Mouse (Mus musculus): ENCODE data around the gene Trafd1. TPM values are rescaled to one million over a fixed set of nuclear protein-coding genes. Genes with fewer than 3 reads are reported as not detected.
A peak's percentile ranks its signal among the peaks of the same experiment; 100 is the strongest.

Trafd1 gene
- polyA plus RNA-seq (2012; rRNA removed) (17.8 and 18.4 TPM in 2 replicates), polyA plus RNA-seq (2014; fragmentation: Nextera tagmentation; extraction: Ambion mirVana) (16.6 and 17.1 TPM in 2 replicates)

DNA sequence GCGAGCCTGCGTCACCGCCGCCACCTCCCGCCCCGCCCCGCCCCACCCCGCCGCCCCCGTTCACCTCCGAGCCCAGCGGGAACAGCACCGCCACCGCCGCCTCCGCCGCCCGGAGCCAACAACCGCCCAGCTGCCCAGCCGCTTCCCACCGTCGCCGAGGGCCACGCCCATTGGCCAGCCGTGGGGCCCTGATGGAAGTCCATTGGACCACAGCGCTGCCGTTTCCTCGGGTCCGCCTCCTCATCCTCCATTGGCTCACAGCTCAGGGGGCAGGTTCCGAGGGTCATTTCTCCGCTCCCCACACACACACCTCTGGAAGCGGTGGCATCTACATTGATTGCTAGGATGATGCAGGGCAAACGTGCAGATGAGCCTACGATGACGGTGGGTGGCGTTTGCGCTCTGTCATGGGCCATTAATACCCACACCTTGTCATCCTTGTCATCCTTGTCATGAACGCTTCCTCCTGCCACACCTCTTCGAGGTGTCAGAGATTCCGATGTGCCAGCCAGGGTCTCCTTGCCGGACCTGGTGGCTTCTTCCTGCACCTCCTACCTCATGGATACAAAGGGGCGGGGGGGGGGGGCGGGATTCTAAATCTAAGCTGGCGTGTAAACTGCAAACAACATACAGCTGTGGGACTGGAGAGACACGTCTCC is at the start of gene Trafd1:
Gene Trafd1 (minus strand): TSS at position 172 of the 659 bp plus-strand sequence.
- WGBS (ENCODE audit: insufficient replicate concordance) = under 1% methylated on average over 43 of the region's 45 CpGs
- H3K9me3 ChIP-seq (ENCODE audit: control insufficient read depth, low read length) = no peaks in the 10 kb centered on the region

DNA sequence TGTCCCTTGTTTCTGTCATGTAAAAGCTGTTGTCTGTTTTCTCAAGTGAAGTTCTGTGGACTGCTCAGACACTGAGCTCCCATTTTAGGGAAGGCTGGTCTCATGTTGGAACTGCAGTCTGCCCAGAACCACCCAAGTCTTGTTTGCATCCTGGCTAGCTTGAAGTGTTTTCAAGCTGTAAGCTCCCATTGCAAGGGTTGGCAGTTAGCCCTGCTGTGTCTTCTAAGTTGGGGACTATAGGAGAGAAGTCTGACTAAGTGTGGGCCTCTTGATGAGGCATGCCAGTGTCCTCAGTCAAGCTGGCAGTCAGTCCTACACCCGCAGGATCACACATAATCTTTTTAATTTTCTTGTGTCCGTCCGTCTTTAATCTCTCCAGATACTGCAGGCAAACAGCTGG is 43.5 kb upstream of the Trafd1 start:
- no peak overlapping the region for H3K9ac ChIP-seq (replicated peaks)
- H3K4me1 ChIP-seq (replicated peaks; ENCODE audit: control insufficient read depth in 2 of 2, insufficient read depth in 2 of 2, low read length in 1 of 2) = no peaks in the 10 kb centered on the region
- DNase-seq (ENCODE audit: low read depth in 3 of 3, low spot score in 3 of 3) (no peak), ATAC-seq (ENCODE audit: insufficient read depth) (no peak)
- no peaks in the 10 kb centered on the region for H3K9me3 ChIP-seq (ENCODE audit: control insufficient read depth, low read length)
- H3K27ac ChIP-seq = no peak overlapping the region
- H3K36me3 ChIP-seq (replicated peaks; ENCODE audit: control insufficient read depth, insufficient read depth, low read depth) = peaks cover 85% of the 10 kb centered on the region
- TF ChIP-seq EP300 (IDR thresholded peaks at IDR 0.05; ENCODE audit: low read depth) (no peak), CTCF (IDR thresholded peaks at IDR 0.05; ENCODE audit: low read depth) (no peak)
- H3K27me3 ChIP-seq (ENCODE audit: control insufficient read depth, insufficient read depth, low read length) = no peaks in the 10 kb centered on the region
- 78% methylated on average over 3 of the region's 3 CpGs for WGBS (ENCODE audit: insufficient replicate concordance)
- H3K4me2 ChIP-seq (ENCODE audit: low read depth) = no peak overlapping the region
- no peak overlapping the region for H3K4me3 ChIP-seq (ENCODE audit: insufficient read depth in 1 of 2, low read depth in 2 of 2, low read length in 2 of 2)

More for the DNA sequence above, at the start of gene Trafd1:
- Histone ChIP-seq H3K27ac (peak within 1 kb of the TSS; percentile 86), H3K4me3 (ENCODE audit: insufficient read depth in 1 of 2, low read depth in 2 of 2, low read length in 2 of 2) (peak within 1 kb of the TSS; percentile 74 to 88), H3K4me1 (replicated peaks; ENCODE audit: control insufficient read depth in 2 of 2, insufficient read depth in 2 of 2, low read length in 1 of 2) (peaks cover 8 to 9% of the 10 kb centered on the region in 2 experiments), H3K9ac (replicated peaks) (peak within 1 kb of the TSS; percentile 77), H3K27me3 (ENCODE audit: control insufficient read depth, insufficient read depth, low read length) (no peaks in the 10 kb centered on the region; the same call in 1 of the 2 replicates), H3K36me3 (replicated peaks; ENCODE audit: control insufficient read depth, insufficient read depth, low read depth) (no peaks in the 10 kb centered on the region; the same call in 1 of the 2 replicates), H3K4me2 (ENCODE audit: low read depth) (peak within 1 kb of the TSS; percentile 90)
- ATAC-seq (ENCODE audit: insufficient read depth) (peak; percentile 91), DNase-seq (ENCODE audit: low read depth in 3 of 3, low spot score in 3 of 3) (peak; percentile 89)
- TF ChIP-seq CTCF (IDR thresholded peaks at IDR 0.05; ENCODE audit: low read depth) = no peak
- TF ChIP-seq EP300 (IDR thresholded peaks at IDR 0.05; ENCODE audit: low read depth) = no peak

DNA sequence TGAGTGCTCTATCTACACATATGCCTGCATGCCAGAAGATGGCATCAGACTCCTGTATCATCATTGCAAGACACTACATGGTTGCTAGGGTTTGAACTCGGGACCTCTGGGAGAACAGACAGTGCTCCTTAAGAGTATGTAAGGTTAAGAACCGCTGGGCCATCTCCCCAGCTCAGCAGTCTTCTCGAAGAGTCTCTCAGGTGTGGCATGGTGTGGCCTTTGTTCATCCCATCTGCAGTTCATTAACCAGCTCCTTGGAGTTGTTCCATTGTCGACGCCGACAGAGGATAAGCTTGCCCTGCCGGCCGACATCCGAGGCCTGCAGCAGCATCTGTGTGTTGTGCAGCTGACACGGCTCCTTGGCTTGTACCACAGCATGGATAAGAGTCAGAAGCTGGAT is 37.9 kb upstream of the Trafd1 start:
- no peaks in the 10 kb centered on the region for H3K9me3 ChIP-seq (ENCODE audit: control insufficient read depth, low read length)
- WGBS (ENCODE audit: insufficient replicate concordance) = 85% methylated on average over 10 of the region's 10 CpGs
- TF ChIP-seq EP300 (IDR thresholded peaks at IDR 0.05; ENCODE audit: low read depth) = no peak
- TF ChIP-seq CTCF (IDR thresholded peaks at IDR 0.05; ENCODE audit: low read depth) = no peak
- H3K4me3 ChIP-seq (ENCODE audit: insufficient read depth in 1 of 2, low read depth in 2 of 2, low read length in 2 of 2) = no peak overlapping the region
- no peaks in the 10 kb centered on the region for H3K27me3 ChIP-seq (ENCODE audit: control insufficient read depth, insufficient read depth, low read length)
- no peaks in the 10 kb centered on the region for H3K4me1 ChIP-seq (replicated peaks; ENCODE audit: control insufficient read depth in 2 of 2, insufficient read depth in 2 of 2, low read length in 1 of 2)
- H3K9ac ChIP-seq (replicated peaks) = no peak overlapping the region
- H3K4me2 ChIP-seq (ENCODE audit: low read depth) = no peak overlapping the region
- H3K36me3 ChIP-seq (replicated peaks; ENCODE audit: control insufficient read depth, insufficient read depth, low read depth) = peaks cover 76% of the 10 kb centered on the region
- H3K27ac ChIP-seq = no peak overlapping the region
- DNase-seq (ENCODE audit: low read depth in 3 of 3, low spot score in 3 of 3) = no peak
- ATAC-seq (ENCODE audit: insufficient read depth) = no peak

DNA sequence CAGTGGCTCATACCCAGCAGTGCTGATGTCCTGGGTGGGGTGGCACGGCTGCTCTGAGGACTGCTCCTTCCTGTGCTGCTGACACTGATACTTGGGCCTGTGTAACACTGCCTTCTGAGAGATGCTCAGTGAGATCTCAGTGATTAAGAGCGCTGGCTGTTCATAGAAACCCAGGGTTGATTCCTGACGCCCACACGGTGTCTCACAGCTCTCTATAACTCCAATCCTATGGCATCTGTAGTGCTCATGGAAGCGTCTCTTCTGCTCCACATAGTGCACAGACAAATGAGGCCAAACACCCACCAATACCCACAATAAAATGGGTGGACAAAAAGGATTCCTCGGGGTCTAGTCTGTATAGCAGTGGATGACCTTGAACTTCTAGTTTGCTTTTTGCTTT is 37.4 kb upstream of the Trafd1 start:
- Histone ChIP-seq H3K9ac (replicated peaks) (no peak overlapping the region), H3K27ac (no peak overlapping the region), H3K9me3 (ENCODE audit: control insufficient read depth, low read length) (no peaks in the 10 kb centered on the region), H3K27me3 (ENCODE audit: control insufficient read depth, insufficient read depth, low read length) (no peaks in the 10 kb centered on the region), H3K4me1 (replicated peaks; ENCODE audit: control insufficient read depth in 2 of 2, insufficient read depth in 2 of 2, low read length in 1 of 2) (no peaks in the 10 kb centered on the region), H3K4me3 (ENCODE audit: insufficient read depth in 1 of 2, low read depth in 2 of 2, low read length in 2 of 2) (no peak overlapping the region), H3K36me3 (replicated peaks; ENCODE audit: control insufficient read depth, insufficient read depth, low read depth) (peaks cover 77% of the 10 kb centered on the region), H3K4me2 (ENCODE audit: low read depth) (no peak overlapping the region)
- ATAC-seq (ENCODE audit: insufficient read depth) (no peak), DNase-seq (ENCODE audit: low read depth in 3 of 3, low spot score in 3 of 3) (no peak)
- WGBS (ENCODE audit: insufficient replicate concordance) = 81% methylated on average over 6 of the region's 6 CpGs
- no peak for TF ChIP-seq EP300 (IDR thresholded peaks at IDR 0.05; ENCODE audit: low read depth)
- TF ChIP-seq CTCF (IDR thresholded peaks at IDR 0.05; ENCODE audit: low read depth) = no peak

DNA sequence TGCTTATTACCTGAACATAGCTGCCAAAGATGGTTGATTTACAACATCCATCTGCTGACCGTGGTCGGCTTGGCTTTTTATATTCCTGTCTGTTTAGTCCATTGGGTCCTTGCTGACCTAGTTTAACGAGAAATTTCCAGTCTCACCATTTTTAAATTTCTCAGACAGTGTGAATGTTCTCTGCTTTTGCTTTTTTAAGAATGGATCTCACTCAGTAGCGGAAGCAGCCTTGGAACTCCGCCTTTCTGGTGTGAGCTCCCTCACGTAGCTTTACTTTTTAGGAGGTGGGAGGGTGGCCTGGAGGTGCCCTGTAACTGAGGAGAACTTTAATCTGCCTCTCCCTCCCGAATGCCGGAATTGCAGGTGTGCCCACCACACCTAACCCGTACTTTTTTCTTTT is 35.3 kb upstream of the Trafd1 start:
- Histone ChIP-seq H3K4me3 (ENCODE audit: insufficient read depth in 1 of 2, low read depth in 2 of 2, low read length in 2 of 2) (no peak overlapping the region), H3K9me3 (ENCODE audit: control insufficient read depth, low read length) (no peaks in the 10 kb centered on the region), H3K4me1 (replicated peaks; ENCODE audit: control insufficient read depth in 2 of 2, insufficient read depth in 2 of 2, low read length in 1 of 2) (no peaks in the 10 kb centered on the region), H3K9ac (replicated peaks) (no peak overlapping the region), H3K4me2 (ENCODE audit: low read depth) (no peak overlapping the region), H3K27me3 (ENCODE audit: control insufficient read depth, insufficient read depth, low read length) (no peaks in the 10 kb centered on the region), H3K36me3 (replicated peaks; ENCODE audit: control insufficient read depth, insufficient read depth, low read depth) (peaks cover 77% of the 10 kb centered on the region), H3K27ac (no peak overlapping the region)
- TF ChIP-seq CTCF (IDR thresholded peaks at IDR 0.05; ENCODE audit: low read depth) (no peak), EP300 (IDR thresholded peaks at IDR 0.05; ENCODE audit: low read depth) (no peak)
- ATAC-seq (ENCODE audit: insufficient read depth) = no peak
- 81% methylated on average over 9 of the region's 9 CpGs for WGBS (ENCODE audit: insufficient replicate concordance)
- DNase-seq (ENCODE audit: low read depth in 3 of 3, low spot score in 3 of 3) = no peak

Data from liver, embryonic 14.5 days (tissue).